Mouse (Mus musculus) T-cell, adult 2 months (primary cell): Measurements from ENCODE around the gene Etfdh.

Experiments
- DNase-seq: peaks from one replicate; pipeline ENCODE4 v3.0.0; 2022; ENCODE audit warnings: low spot score

The Etfdh gene

GRCm38 (mm10) chr3:79629416-79629730 lies at the start of gene Etfdh:
TSS of gene Etfdh (minus strand) at chr3:79629500.
- no peak for DNase-seq

GRCm38 (mm10) chr3:79676411-79676810 lies 47.1 kb upstream of the Etfdh start:
- no peak for DNase-seq

- DNase-seq: no peak
Observed at GRCm38 (mm10) chr3:79674641-79675040, 45.3 kb upstream of the Etfdh start.

DNA sequence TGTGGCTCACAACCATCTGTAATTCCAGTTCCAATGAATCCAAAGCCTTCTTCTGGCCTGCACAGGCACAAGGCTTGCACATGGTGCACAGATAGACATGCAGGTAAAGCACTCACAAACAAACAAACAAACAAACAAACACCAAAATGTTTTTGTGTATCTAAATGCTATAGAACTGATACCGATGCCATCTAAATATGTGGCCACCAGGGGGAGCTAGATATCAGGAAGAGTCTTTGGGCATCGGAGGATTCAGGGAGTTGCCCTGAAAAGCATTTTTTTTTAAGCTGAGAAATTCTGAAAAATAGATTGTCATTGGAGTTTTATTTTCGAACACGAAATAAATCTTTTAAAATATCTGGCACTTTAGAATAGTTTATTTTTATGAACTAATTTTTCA lies 43.8 kb upstream of the Etfdh start:
- DNase-seq: peak; percentile 14

- no peak for DNase-seq
Observed at GRCm38 (mm10) chr3:79672188-79672587, 42.9 kb upstream of the Etfdh start.

GRCm38 (mm10) chr3:79670556-79670955 lies 41.3 kb upstream of the Etfdh start:
- no peak for DNase-seq

- peak; percentile 30 for DNase-seq
Observed at GRCm38 (mm10) chr3:79664787-79665408, 35.6 kb upstream of the Etfdh start.

DNA sequence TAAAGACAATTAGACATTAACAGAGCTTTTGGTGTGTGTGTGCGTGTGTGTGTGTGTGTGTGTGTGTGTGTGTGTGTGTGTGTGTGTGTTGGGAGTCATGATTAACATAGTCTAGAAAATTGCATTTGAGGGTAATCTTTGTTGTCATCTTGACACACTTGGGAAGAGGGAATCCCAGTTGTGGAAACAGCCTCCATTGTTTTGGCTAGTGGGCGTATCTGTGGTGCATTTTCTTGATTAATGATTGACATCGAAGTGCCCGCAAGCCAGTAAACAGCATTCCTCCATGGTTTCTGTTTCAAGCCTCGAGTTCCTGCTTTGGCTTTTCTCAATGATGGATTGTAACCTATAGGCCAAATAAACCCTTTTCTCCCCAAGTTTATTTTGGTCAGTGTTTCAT lies 27.4 kb upstream of the Etfdh start:
- no peak for DNase-seq

GRCm38 (mm10) chr3:79652129-79652528 lies 22.8 kb upstream of the Etfdh start:
- no peak for DNase-seq

- peak; percentile 98 for DNase-seq
Observed at GRCm38 (mm10) chr3:79628561-79629415, 512 bp downstream of the Etfdh start, which contains the start of gene 4930579G24Rik. TSS of gene 4930579G24Rik (plus strand) at chr3:79629079.

DNA sequence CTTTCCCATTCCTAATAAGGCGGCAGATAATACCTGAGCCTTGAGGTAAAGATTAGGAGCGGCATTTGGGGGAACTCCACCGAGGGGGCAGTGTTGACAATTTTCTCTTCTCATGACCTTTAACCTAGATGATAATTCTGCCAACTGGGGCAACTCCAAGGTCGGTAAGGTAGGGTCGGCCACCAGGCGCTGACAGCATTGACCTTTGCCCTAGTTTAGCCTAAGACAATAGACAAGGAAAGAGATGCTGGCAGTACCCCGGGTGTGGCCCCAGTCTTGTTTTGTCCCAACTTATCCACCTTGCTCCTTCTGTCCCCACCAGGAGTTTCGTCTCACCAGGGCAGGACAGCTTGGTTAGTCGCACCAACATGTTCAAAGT lies 1.1 kb downstream of the Etfdh start:
- no peak for DNase-seq

DNA sequence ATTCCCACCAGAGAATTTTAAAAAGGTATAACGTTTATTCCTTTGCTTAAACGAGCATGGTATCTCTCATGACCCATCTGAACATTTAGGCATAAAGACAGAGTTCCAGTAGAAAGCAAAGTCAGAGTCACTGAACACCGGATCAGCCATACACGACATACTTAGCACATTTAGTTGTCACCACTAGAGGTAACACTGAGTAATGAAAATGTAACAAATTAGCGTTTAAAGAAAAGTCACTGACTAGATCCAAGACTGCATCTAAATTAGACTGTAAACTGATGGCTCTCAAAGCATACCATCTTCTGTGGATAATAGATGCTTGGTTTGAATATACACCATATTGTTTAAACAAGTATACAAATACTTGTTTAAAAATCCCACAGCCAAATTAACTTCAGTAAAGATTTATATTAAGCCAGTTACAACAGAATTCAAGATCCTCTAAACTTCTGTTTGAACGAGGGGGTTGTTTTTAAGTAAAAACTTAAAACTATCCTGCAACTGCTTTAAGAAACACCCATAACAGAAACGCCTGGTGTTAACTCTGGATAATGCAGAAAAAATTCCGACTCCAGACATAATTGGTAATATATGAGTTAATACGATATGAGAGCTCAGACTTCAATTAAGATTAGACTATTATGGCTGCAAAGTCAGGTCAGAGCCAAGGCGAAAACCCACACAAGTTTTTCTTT lies 1.7 kb downstream of the Etfdh start:
- DNase-seq: no peak

- no peak for DNase-seq
Observed at GRCm38 (mm10) chr3:79609886-79610285, 19.4 kb downstream of the Etfdh start.

DNA sequence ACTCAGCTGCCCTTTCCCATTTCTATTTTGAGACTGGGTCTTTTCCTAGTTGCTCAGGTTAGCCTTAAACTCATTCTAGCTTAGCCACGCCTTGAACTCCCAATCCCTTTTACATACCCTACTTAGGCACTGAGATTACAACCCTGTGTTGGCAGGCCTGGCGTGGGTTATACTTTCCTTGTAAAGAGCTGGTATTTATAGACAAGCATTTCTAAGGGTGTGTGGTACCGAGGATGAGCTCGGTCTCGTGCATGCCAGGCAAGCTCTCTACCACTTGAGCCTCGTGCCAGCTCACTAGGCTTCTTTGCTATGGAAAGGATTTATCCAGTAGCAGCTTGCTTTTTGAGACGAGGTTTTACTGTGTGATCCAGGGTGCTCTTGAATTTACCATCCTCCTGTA lies 33.8 kb downstream of the Etfdh start:
- no peak for DNase-seq

DNA sequence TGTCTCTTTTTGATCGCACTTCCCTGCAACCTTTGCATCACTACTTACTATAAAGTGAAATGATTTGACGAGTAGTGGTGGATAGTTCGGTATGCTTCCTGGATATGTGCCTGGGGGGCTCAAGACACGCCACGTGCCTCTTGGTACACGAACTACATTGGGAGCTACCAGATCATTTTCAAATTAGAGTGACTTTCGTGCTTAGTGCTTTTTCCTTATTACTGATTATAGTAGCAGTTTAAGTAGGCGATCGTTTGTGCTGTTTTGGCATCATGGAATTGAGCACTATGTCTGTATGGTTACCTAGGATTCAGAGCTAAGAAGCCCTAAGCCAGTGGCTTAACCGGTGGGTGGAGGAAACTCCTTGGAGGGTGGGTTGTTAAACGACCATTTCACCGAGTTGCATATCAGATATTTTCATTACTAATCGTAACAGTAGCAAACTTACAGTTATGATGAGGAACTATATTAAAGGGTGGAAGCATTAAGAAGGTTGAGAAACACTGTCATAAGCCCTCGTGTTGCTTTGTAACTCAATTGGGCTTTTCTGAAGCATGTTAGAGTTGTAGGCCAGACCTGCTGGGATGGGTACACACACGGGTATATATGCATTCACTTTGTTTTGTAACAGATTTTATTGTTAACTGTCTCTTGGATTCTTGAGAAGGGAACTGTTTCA lies 37.4 kb downstream of the Etfdh start:
- no peak for DNase-seq

- peak; percentile 75 for DNase-seq
Observed at GRCm38 (mm10) chr3:79590863-79591792, 38.2 kb downstream of the Etfdh start, which contains the start of gene Ppid. TSS of gene Ppid (plus strand) at chr3:79591342.

- no peak for DNase-seq
Observed at GRCm38 (mm10) chr3:79589671-79590070, 39.6 kb downstream of the Etfdh start.

DNA sequence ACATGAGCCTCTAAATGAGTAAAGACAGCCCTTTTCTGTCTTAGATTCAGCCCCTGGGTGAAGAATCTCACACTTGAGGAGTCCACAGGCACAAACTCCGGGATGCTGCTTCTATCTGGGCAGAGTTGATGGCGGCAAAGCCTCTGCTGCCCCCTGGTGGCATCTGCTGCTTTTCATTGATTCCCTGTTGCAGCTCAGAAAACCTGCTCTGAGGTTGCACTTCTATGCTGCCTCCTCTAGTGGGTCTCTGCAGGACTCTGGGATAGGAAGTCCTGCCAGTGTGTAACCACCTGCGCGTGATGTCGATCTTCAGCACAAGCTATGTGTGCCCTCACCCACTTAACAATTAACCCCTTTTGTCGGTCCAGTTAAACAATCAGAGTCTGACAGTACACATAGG lies 42.5 kb downstream of the Etfdh start:
- peak; percentile 84 for DNase-seq

DNA sequence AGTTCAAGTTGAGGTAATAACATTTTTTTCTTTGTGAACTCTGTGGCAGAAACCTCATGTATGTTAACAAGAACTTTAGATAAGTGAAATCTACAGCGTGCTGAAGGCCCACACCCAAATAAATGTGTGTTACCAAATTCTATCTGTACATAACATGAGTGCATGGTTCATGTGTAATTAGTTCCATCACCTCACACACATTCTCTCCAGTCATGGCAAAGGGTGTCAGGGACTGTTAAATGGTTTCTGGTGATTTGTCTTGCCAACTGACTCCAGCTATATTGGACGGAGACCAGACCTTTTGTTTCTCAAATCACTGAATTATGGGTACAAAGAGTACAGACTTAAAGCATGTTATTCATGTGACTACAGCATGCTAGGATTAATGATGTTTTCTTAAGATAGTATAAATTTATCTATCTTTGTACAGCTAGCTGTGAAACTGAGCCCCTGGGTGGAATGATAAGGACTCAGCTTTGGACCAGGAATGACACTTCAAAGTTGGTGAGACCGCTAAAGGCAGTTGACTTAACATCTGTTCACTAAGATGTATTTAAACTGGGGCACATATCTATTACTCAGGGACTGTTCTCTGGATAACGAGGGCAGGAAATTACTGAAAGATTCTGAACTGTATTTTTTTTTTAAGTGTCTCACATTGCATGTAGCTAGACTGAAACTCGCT lies 49.3 kb downstream of the Etfdh start:
- no peak for DNase-seq

DNA sequence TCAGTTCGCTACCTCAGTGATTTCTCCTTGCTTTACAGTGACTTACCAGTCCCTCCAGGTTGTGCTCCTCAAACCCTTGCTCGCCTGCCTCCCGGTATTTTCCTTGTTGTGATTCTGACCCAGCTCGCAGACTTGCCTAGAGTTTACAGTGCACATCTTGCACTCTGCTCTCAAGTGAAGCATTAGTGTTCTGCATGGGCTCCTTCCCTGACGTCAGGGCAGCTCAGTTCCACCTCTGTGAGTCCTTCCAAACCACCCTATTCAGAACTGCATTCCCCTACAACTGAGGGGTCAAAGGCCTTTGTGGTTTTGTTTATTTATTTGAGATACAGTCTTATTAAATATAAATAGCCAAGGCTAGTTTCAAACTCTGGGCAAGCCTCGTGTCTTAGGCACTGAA lies 51.1 kb downstream of the Etfdh start:
- DNase-seq: no peak

- DNase-seq: no peak
Observed at GRCm38 (mm10) chr3:79577606-79578005, 51.7 kb downstream of the Etfdh start.
